Mouse (Mus musculus) cerebellum, postnatal 25 days (tissue): ENCODE measurements around the gene Il2.

Source experiments
- DNase-seq, 2 experiments: peaks; one replicate each; pipeline ENCODE4 v3.0.0; 2021; ENCODE audit warnings: mixed read lengths in 2 of 2

The Il2 gene

GRCm38 (mm10) chr3:37125655-37126054 lies at the start of gene Il2:
Il2 (minus strand) TSS chr3:37125959.
- no peak for DNase-seq

- DNase-seq, result no peak
These were observed 49.2 kb upstream of the Il2 start for GRCm38 (mm10) chr3:37174711-37175572.

GRCm38 (mm10) chr3:37173285-37173684 lies 47.5 kb upstream of the Il2 start:
- no peak for DNase-seq

DNA sequence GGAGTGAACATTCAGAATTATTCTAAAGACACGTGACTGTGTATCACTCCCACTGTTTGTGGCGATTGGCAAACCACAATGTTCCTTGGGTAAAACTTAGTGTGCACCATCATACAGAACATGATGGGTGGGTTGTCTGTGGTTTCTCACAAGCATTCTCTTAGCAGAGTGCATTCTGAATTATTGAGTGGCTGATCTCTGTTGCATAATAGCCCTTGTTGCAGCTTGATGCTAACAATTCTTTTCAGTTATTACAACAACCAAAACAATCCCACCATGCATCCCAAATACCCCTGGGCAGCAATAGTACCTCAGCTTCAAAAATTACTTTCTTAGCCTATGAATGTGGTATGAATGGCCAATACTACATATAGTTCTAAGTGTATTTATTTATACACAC lies 43.5 kb upstream of the Il2 start:
- no peak for DNase-seq

DNA sequence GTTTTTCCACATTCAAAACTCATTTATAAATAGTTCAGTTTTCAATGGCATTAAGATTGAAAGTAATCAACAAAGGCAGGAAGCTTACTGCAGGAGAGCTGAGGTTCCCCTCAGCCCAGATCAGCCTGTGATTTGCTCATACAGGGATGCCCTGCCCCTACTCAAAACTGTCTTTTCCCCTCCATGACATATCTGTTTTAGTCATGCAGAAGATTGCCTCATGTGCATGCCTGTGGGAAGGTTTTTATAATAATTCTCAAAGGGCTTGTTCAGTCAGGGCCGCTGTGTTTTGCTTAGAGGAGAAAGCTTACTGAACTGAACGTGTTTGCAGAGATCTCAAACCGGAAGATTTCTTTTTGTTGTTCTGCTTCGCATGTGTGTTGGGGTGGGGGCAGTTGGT lies 35.3 kb upstream of the Il2 start:
- no peak for DNase-seq

DNA sequence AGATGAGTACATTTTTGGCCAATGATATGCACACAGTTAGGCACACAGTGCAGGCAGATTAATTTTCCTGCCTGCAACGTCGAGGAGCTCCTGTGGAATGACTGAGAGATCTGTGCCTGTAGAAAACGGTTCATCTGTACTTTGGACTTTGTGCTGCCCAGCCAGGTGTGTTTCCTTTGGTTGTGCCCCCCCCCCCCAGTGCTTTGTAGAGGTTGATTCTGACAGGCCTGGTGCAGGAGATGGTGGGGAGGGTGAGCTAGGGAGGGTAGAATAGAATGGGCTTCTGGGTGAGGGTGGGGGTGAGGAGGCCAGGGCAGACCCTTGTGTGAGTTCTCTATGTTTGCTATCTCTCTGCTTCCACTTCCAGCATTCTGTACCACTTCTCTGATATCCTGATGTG lies 32.5 kb upstream of the Il2 start:
- no peak for DNase-seq

DNA sequence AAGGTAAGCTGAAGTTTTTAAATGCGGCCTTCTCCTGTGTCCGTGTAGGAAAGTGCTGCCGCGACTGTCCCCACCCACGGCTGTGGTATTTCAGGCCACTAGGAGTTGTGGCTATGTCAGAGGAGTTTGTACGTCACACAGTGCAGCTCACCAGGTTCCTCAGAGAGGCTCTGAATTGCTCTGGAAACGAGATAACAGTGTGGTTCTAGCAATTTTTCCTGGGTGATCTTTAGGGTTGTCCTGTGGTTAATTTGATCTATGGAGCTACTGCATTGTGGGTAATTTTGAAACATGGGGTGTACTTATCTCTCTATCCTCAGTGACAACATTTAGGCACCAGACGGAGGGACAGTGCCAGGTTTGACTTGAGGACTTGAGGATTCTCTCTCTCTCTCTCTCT lies 31.3 kb upstream of the Il2 start:
- DNase-seq, result no peak

- no peak for DNase-seq
These were observed 28.6 kb upstream of the Il2 start for GRCm38 (mm10) chr3:37154396-37154795.

- no peak for DNase-seq
These were observed 27.2 kb upstream of the Il2 start for GRCm38 (mm10) chr3:37153004-37153403.

DNA sequence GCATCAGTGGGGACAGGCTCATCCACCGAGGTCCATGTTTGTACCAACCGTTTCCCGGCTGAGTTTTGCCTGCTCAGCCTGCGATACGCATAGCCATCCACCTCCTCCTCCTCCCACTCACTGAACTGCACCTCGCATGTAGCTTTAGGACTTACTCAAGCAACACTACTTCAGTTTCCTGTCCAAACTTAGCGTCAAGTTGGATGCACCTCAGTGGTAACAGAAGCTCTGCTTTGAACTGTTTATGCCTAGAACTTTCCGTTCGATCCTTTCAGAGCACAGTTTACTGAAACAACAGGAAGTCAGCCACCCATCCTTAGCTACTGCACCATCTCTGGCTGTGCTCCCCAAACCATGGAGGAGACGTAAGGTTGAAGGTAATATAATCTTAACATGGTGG lies 26.5 kb upstream of the Il2 start:
- no peak for DNase-seq

DNA sequence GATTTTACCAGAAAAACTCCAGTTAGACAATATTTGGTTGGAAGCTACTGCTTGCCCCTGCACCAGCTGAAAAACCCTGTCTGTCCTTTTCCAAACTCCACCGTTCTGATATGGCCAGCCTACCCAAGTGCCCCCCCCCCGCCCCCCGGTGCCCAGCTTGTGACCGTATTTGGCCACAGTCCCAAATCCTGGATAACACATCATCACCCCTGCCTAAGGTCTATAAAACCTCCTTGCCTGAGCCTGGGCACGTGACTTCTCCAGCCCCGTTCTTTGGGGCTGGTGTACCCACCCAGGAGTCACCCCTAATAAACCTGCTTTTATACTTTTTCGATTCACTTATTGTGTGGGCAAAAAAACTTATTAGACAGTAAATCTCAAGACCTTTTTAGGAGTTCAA lies 21.1 kb upstream of the Il2 start:
- no peak for DNase-seq

DNA sequence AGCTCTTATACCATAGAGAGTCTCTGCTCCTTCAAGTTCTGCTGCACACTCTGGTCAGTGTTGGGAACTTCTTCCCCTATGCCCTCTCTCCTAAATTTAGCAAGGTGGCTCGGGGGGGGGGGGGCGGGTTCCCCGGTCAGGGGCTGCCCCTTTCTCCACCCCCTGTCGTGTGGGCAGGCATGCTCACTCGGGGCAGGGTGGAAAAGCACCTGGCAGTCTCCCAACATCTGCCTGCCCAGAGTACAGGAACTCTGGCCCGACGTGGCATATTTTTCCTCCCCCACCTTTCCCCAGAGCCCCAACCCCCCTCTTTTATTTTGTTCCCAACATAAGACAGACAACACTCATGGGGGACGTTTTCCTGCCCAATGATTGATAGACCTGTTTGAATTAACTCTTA lies 20.6 kb upstream of the Il2 start:
- peak in 1 of 2 experiments; percentile 5 for DNase-seq

GRCm38 (mm10) chr3:37144979-37145378 lies 19.2 kb upstream of the Il2 start:
- no peak for DNase-seq

DNA sequence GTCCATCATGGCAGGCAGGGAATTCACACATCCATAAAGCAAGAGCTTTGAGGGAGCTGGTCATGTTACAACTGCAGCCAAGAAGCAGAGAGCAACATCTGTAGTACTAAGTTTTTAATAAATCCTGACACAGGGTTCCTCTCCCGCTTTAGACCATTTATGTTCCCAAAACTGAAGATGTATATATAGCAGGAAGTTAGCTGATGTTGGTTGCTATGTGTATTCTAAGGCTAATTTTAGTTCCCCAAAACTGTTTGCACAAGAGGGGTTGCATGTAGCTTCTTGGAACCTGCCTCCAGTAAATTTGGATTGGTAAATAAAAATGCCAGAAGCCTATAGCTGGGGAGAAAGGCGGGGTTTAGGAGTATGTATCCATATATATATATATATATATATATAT lies 16.1 kb upstream of the Il2 start:
- DNase-seq, result no peak

DNA sequence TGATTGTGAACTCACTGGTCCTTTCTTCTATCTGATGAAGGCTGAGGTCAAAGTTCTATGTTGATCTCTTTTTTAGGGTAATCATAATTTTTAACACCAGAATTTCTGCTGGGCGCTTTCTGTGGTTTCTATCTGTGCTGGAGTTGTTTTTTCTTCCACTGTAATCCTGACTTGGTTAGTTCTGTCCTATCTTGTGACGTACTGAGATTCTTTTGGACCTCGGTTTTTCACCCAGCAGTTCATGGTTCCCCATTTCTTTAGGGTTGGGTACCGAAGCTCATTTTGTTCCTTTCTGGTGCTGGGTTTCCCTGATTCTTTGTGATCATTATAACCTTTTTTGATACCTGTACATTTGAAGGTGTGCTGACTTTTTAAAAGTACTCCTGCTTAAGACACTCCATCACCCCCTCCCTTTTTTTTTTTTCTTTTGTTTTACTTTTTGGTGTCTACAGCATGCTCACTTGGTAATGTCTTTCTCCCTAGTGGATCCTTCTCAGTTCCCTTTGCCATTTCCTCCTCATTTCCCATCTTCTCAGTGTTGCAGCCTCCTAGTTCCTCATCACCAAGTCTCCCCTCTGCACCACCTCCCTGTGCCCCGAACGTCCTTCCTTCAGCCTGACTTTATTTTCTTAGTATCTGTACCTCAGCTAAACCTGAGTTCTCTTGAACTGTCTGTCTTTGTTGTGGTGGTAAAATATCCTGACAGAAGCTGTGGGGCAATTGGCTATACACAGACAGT lies 14.6 kb upstream of the Il2 start:
- DNase-seq, result no peak

DNA sequence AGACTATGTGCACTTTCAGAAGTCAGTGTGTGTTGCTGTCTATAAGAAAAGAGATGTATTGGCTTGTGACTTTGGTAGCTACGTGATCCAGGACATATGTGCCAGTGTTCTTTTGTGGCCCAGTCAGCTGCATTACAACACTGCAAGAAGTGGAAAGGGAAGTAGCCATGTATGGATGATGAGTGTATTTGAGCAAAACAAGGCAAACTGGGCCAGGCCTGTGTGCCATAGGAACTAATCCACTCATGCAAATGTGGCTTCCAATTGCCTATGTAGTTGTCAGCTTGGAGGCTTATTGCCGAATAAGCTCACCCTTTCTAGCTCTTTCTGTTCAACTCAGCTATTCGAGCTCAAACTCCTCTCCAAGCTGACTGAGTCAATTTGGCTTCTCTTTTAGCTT lies 13.4 kb upstream of the Il2 start:
- DNase-seq, result no peak

GRCm38 (mm10) chr3:37137231-37137630 lies 11.5 kb upstream of the Il2 start:
- DNase-seq, result no peak

DNA sequence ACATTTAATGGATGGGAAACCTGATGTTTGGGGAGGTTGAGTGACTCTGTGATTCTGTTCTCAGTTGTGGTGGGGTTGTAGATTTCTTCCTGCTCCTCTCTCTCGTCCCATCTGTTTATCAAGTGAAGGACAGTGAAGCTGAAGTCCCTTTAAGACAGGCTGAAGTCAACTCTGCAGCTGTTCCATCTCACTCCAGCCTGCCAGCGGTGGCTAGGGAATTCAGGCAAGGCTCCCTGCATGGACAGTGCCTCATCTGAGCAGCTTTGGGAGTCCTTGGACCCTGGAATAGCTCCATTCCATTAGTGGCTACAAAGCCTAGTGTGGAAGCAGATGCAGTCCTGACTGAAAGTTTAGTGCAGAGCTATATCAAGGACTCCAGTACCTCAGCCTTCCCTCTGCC lies 3.3 kb upstream of the Il2 start:
- DNase-seq, result no peak

GRCm38 (mm10) chr3:37128269-37128668 lies 2.5 kb upstream of the Il2 start:
- no peak for DNase-seq

GRCm38 (mm10) chr3:37126162-37126561 lies 403 bp upstream of the Il2 start:
- DNase-seq, result no peak

DNA sequence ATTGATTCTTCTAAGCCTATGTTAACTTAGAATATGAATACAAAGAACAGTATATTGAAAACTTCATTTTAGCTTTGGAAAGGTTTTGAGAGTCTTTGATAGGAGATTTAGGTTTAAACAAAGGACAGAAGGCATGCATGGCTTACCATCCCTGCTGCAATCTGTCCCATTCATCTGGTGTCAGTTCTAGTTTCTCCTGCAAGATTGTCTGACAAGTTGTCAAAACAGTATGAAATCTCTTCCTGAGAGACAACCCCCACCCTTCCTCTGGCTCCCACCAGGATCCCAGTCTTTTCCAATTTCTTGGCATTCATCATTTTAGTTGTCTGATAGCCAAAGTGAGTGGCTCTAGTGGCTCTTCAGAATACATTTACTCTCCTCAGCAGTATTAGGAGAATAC lies 35.0 kb downstream of the Il2 start:
- DNase-seq, result no peak

DNA sequence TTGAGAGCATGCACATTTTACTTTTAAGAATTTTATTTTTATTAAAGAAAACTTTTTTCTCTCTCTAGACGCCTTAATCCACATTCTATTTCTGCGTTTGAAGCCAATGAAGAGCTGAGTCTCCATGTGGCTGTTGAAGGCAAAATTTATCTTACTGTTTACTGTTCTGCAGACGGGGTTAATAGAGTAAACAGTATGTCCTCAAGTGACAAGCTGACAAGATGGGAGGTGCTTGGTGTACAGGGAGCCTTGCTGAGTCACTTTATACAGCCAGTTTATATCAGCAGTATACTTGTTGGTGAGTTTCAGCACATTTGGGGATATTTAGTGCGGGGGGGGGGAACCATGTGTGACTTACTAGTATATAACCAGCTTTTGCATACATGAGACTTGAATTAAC lies 40.9 kb downstream of the Il2 start:
- DNase-seq, result no peak

DNA sequence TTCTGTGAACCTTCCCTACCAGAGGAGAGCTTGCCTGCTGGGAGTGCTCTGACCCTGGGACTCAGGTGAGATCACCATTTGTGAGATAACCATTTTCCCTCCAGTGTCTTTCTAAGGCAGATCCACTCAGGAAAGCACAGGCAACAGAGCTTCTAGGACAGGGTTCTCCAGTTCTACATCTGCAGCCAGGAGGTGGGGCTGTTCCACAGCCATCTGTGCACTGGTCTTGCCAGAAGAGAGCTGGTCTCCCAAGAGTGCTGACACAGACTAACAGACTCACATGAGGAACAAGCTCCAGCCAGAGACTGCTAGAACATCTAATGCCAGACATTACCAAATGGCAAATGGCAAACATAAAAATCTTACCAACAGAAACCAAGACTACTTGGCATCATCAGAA lies 52.5 kb downstream of the Il2 start:
- peak; percentile 12 to 18 for DNase-seq
